Mouse (Mus musculus) embryo, embryonic 11 days (tissue): ENCODE data around the gene Med27.
"Not testable (repeated sequence)": the region's sequence is repeated elsewhere in the genome, so short reads cannot be mapped to it uniquely, and the experiment has no call there.

Experiments used
- DNase-seq: peaks from one replicate; pipeline ENCODE4 v3.0.0-alpha.2; 2015

Gene Med27

GRCm38 (mm10) chr2:29523918-29524811, 177.5 kb downstream of the Med27 start:
- DNase-seq: no peak

DNA sequence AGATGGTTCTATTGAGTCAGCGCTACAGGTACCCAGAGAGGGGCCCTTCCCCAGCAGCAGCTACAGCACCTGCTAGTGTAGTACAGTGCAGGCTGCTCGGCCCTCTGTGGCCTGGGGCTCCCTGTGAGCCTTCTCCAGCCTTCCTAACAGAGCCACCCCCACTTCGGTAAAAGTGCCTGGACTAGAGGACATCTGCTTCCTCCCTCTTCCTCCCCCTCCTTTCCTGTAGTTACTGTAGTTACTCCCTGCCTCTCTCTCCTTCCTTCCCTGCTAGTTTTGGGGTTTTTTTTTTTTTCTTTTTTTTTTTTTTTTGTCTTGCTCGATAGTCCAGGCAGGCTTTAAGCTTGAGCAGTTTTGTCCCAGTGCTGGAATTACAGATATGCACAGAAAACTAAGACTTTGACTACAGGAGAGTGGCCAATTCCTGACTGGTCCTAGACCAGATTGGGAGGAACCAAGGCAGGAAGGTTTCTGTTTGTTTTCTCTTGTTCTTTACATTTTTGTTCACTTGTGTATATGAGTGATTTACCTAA, 178.7 kb downstream of the Med27 start:
- no peak for DNase-seq

DNA sequence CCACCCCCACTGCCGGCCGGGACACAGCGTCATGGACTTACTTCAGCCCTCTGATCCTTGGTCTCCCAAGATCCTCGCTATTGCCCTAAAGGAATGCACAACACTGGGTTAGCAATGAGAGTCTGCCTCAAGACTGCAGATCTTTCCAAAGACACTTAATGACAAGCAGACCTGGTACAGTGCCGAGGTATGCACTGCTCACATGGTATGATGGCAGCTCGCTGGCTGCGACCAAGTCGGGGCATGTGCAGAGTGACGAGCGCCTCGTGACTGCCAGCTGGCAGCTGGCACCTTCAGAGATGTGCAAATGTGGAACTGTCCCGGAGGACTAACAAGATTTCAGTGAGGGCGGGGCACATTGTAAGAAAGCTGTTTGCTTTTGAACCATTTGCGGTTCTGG, 179.6 kb downstream of the Med27 start:
- no peak for DNase-seq

DNA sequence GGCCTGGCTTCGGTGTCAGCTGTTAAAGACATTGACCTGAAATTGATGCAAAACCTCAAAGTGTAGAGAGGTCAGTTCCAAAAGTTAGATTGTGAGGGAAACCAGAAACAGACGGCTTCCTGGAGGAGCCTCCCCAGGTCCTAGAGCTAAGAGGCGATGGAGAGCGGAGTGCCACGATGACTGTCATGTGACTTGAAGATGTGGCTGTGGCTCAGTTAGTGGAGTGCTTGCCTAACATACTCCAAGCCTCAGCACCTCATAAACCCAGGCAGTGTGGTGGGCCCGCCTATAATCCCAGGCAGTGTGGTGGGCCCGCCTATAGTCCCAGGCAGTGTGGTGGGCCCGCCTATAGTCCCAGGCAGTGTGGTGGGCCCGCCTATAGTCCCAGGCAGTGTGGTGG, 180.9 kb downstream of the Med27 start:
- not testable (repeated sequence) for DNase-seq

GRCm38 (mm10) chr2:29528811-29529210, 182.2 kb downstream of the Med27 start:
- DNase-seq: no peak

DNA sequence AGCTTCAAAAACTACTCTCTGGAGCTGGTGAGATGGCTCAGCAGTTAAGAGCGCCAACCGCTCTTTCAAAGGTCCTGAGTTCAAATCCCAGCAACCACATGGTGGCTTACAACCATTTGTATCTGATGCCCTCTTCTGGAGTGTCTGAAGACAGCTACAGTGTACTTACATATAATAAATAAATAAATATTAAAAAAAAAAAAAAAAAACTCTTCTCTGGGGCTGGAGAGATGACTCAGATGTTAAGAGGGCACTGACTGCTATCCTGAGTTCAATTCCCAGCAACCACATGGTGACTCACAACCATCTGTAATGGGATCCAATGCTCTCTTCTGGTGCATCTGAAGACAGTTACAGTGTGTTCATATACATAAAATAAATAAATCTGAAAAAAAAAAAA, 183.2 kb downstream of the Med27 start:
- DNase-seq: not testable (repeated sequence)

DNA sequence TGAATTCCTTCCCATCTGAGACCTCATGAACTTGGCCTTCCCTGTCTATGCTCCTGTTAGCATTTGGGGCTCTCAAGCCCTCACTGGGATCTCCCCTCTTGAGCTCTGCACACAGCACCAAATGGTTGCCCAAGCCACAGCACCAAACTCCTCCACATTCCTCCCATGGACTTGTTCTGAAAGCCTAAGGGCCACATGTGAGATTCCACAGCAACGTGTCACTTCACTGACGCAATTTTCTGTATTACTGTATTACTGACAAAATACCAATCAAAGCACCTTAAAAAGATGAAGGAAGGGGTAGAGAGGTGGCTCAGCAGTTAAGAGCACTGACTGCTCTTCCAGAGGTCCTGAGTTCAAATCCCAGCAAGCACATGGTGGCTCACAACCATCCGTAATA, 185.6 kb downstream of the Med27 start:
- DNase-seq: no peak

DNA sequence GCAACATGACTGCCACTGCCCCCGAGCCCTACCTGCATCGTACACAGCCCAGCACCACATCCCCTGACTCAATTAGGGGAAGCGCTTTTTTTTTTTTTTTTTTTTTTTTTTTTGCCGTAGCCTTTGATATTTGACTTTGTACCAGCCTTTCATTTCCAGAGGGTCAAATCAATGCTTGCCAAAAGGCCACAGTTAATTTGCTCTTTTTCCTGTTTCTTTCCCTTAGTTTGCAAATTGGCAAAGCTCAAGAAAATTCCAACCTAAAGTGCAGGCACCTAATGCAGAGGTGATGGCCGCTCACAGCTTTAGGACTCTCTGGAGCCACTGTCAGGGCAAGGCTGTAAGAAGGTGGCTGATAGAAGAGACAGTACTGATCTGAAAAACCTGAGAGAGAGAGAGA, 186.3 kb downstream of the Med27 start:
- no peak for DNase-seq

DNA sequence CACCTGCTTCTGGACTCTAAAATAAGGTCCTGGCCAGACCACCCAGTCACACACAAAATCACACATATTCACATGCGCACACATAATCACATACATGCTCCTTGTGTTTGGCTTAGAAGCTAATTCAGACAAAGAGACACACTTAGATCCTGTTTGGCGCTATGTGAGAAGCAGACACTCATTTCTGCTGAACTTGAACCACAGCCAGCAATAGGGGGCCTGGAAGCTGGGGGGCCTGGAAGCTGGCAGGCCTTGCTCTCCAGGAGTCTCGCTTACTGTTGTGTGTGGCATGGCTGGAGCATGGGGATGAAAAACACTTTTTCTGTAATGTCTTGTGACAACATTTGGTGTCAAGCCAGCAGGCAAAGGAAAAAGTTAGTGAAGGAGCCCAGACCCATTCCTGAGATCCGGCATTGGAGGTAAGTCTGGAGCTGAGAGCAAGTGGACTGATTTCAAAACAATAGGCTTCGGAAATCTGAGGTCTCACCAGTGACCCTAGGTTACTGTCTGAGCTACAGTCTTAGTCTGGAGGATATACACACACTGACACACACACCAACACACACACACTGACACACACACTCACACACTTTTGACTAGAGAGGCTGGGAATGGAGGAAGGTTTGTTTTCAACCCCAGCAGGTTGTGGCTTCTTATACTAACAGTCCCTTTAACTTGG, 189.1 kb downstream of the Med27 start:
- no peak for DNase-seq

DNA sequence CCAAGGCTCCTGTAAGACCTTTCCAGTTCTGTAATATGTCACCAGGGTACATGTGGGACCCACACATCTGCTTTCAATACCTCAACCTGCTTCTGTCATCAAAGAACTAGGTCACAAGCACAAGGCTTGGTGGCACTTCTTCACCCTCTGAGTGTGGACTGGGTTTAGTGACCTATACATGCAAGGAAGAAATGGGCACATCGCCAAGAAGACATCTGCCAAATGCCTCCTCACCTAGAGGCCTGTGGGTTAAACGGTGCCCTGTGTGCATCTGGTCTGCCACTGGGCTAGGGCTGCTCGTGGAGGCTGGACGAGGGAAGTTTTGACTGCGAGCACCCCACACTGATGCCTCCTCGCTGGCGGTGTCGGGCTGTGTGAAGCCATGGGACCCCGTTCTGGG, 189.9 kb downstream of the Med27 start:
- no peak for DNase-seq

DNA sequence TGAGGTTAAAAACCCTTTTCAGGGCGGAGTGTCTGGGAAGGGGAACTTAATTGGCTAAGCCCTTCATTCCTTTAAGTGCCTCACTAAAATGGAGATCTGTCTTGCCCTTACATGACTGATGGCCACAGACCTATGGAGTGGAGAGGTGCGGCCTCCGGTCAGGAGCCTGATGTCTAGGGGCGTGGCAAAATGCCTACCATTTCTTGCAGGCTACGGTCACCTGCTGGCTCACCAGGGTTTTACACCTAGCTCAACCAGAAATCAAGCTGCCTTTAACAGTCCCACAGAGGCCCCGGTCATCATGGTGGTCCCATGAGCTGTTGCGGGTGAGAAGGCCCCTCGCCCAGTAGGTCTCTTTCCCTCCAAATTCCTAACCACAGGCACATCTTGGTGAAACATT, 190.7 kb downstream of the Med27 start:
- no peak for DNase-seq

GRCm38 (mm10) chr2:29542039-29542438, 195.4 kb downstream of the Med27 start:
- no peak for DNase-seq

GRCm38 (mm10) chr2:29546571-29546970, 200.0 kb downstream of the Med27 start:
- DNase-seq: no peak

- no peak for DNase-seq
Observed at GRCm38 (mm10) chr2:29551816-29552585, 205.4 kb downstream of the Med27 start.

DNA sequence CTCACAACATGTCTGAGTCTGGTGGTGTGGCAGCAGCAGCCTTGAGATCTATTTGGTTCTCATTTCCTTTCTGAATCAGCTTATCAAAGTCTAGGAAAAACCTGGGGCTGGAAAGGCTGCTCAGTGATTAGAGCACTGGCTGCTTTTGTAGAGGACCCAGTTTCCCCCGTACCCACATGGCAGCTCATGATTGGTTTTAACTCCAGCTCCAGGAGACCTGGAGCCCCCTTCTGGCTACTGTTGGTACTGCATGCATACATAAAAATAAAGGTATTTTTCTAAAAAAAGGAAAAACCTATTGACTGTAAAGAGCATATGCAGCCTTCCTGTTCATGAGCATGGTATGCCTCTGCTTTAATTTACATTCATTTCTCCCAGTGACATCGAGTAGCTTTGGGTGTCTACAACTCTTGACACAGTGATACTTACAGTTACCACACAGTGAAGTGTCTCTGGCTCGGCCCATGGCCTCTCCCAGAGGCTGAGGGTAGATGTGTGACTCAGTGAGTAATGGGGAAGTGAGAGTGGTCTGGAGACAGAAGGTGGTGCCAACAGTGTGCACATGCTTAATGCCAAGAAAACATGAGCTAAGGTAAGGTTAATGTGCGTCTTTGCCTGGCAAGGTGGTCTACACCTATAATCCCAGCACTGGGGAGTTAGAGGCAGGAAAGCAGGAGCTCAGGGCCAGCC, 207.5 kb downstream of the Med27 start:
- DNase-seq: peak; percentile 62

GRCm38 (mm10) chr2:29558561-29558960, 211.9 kb downstream of the Med27 start:
- DNase-seq: no peak

DNA sequence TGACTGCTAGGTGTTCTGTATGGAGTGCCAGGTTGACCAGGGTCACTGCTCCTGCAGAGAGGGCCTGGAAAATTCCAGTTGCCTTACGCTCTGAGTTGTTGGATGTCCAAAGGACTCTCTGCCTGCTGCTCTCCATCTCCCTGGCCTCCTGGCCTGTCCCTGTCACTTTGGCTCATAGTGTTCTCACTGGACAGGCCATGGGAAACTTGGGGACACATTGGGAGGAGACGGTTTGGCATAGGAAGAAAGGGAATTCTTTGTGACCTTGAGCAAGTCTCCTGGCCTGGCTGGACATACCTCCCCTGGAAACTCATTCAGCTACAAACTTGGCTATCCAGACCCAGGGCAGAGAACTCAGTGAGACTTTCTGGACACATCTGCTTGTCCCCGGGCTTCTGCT, 213.3 kb downstream of the Med27 start:
- no peak for DNase-seq

- no peak for DNase-seq
Observed at GRCm38 (mm10) chr2:29561468-29561867, 214.8 kb downstream of the Med27 start.

- DNase-seq: no peak
Observed at GRCm38 (mm10) chr2:29563986-29564385, 217.4 kb downstream of the Med27 start.

- DNase-seq: peak; percentile 42
Observed at GRCm38 (mm10) chr2:29565570-29566433, 219.2 kb downstream of the Med27 start.

- no peak for DNase-seq
Observed at GRCm38 (mm10) chr2:29571921-29572700, 225.5 kb downstream of the Med27 start.
